Mouse (Mus musculus) heart, postnatal 0 days (tissue): Measurements from ENCODE around the gene Sec16a.

Experiments used
- CTCF ChIP-seq: IDR thresholded peaks from 2 replicates; pipeline ENCODE4 v1.5.1; 2016; ENCODE audit warnings: antibody characterized with exemption, control low read depth, low read depth
- EP300 ChIP-seq: IDR thresholded peaks from 2 replicates; pipeline ENCODE4 v1.6.1; 2016; ENCODE audit warnings: antibody characterized with exemption, low read depth

GRCm38 (mm10) chr2:26388682-26389153 is 56.3 kb downstream of the Sec16a start:
- TF ChIP-seq CTCF = no peak
- no peak for TF ChIP-seq EP300
